Mouse (Mus musculus): Measurements from ENCODE around the gene Arsj. TPM values are rescaled to one million over a fixed set of nuclear protein-coding genes. Genes with fewer than 3 reads are reported as not detected.

Arsj gene
- under 1 TPM; 0.16 to 0.23 TPM for total RNA-seq (2021)
- long read RNA-seq, experiment 1, partial matches to known transcripts, result 0 of 1 reads
- long read RNA-seq, experiment 1, other reads (novel, unspliced or antisense), result 0 of 1 reads
- long read RNA-seq, experiment 2, result 0 reads

GRCm38 (mm10) chr3:126363568-126364505, at the start of gene Arsj:
Gene Arsj (plus strand): TSS chr3:126363684.
- peak; percentile 24 to 30 for DNase-seq (ENCODE audit: low spot score in 2 of 2)

- no peak for DNase-seq (ENCODE audit: low spot score in 2 of 2)
Observed at GRCm38 (mm10) chr3:126324872-126325498, 38.5 kb upstream of the Arsj start.

GRCm38 (mm10) chr3:126325891-126326627, 37.4 kb upstream of the Arsj start:
- DNase-seq (ENCODE audit: low spot score in 2 of 2), result no peak

GRCm38 (mm10) chr3:126326628-126327325, 36.7 kb upstream of the Arsj start:
- no peak for DNase-seq (ENCODE audit: low spot score in 2 of 2)

- DNase-seq (ENCODE audit: low spot score in 2 of 2), result no peak
Observed at GRCm38 (mm10) chr3:126335329-126335728, 28.2 kb upstream of the Arsj start.

- no peak for DNase-seq (ENCODE audit: low spot score in 2 of 2)
Observed at GRCm38 (mm10) chr3:126344745-126345144, 18.7 kb upstream of the Arsj start.

GRCm38 (mm10) chr3:126359760-126360159, 3.7 kb upstream of the Arsj start:
- no peak for DNase-seq (ENCODE audit: low spot score in 2 of 2)

- no peak for DNase-seq (ENCODE audit: low spot score in 2 of 2)
Observed at GRCm38 (mm10) chr3:126362392-126362791, 1.1 kb upstream of the Arsj start.

- DNase-seq (ENCODE audit: low spot score in 2 of 2), result no peak
Observed at GRCm38 (mm10) chr3:126362931-126363525, 456 bp upstream of the Arsj start.

- DNase-seq (ENCODE audit: low spot score in 2 of 2), result no peak
Observed at GRCm38 (mm10) chr3:126364555-126364954, 1.1 kb downstream of the Arsj start.

- no peak for DNase-seq (ENCODE audit: low spot score in 2 of 2)
Observed at GRCm38 (mm10) chr3:126370571-126370970, 7.1 kb downstream of the Arsj start.

GRCm38 (mm10) chr3:126372815-126373545, 9.5 kb downstream of the Arsj start:
- no peak for DNase-seq (ENCODE audit: low spot score in 2 of 2)

GRCm38 (mm10) chr3:126373721-126374120, 10.2 kb downstream of the Arsj start:
- no peak for DNase-seq (ENCODE audit: low spot score in 2 of 2)

- DNase-seq (ENCODE audit: low spot score in 2 of 2), result no peak
Observed at GRCm38 (mm10) chr3:126379252-126379651, 15.8 kb downstream of the Arsj start.

- no peak for DNase-seq (ENCODE audit: low spot score in 2 of 2)
Observed at GRCm38 (mm10) chr3:126379702-126380101, 16.2 kb downstream of the Arsj start.

- no peak for DNase-seq (ENCODE audit: low spot score in 2 of 2)
Observed at GRCm38 (mm10) chr3:126383276-126383675, 19.8 kb downstream of the Arsj start.

GRCm38 (mm10) chr3:126384657-126385438, 21.4 kb downstream of the Arsj start:
- no peak for DNase-seq (ENCODE audit: low spot score in 2 of 2)

- no peak for DNase-seq (ENCODE audit: low spot score in 2 of 2)
Observed at GRCm38 (mm10) chr3:126397451-126397850, 34.0 kb downstream of the Arsj start.
